Mouse (Mus musculus): Measurements from ENCODE around the gene Kcnj1.

DNA sequence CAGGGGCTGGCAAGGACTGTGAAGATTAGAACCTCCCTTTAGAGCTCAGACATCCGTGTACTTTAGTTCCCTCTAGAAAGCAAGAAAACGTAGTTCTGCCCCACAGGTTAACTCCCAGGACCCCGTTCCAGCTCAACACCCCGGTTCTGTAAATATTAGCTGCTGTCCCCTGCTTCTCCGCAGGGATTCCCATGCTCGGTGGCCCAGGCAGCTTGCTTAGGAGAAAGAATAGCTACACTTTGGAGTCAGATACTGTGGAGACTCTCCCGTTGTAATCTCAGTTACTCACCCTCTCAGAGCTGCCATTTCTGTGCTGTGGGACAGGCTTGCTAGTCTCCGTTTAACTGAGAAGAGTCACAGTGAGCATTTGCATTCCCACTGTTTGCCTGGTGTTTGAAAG is 29.4 kb upstream of the Kcnj1 start:
- no peak for TF ChIP-seq FLI1 (IDR thresholded peaks at IDR 0.05; ENCODE audit: low read length)
- no peak for TF ChIP-seq GATA1 (IDR thresholded peaks at IDR 0.05; ENCODE audit: borderline replicate concordance, low read length)

All from megakaryocyte, embryonic 14.5 days (primary cell).